Mouse (Mus musculus) gonadal fat pad, adult 2 months (tissue): ENCODE measurements around the gene Rfx3. TPM values are rescaled to one million over a fixed set of nuclear protein-coding genes. Genes with fewer than 3 reads are reported as not detected.

Experiments used
- DNase-seq: peaks from one replicate; pipeline ENCODE4 v3.0.0-alpha.2; 2012; ENCODE audit warnings: low read depth
- polyA plus RNA-seq: library from polyadenylated mRNA; depleted of rRNA; stranded (reverse); fragments of >200 nt; gene quantifications from 2 replicates; pipeline ENCODE4 v1.2.3, GENCODE M21; 2012

Gene Rfx3
- polyA plus RNA-seq, 1 experiment = 1.2 TPM

- no peak for DNase-seq
Observed at GRCm38 (mm10) chr19:27718931-27719330, 292.0 kb downstream of the Rfx3 start.

GRCm38 (mm10) chr19:27716274-27716673 is 294.7 kb downstream of the Rfx3 start:
- no peak for DNase-seq
